Mouse (Mus musculus): ENCODE data around the gene Nae1.

- TF ChIP-seq CTCF (conservative IDR thresholded peaks at IDR 0.05; ENCODE audit: low read length) (no peak), NANOG (IDR thresholded peaks at IDR 0.05; ENCODE audit: borderline replicate concordance, low read length) (no peak)
Measured at GRCm38 (mm10) chr8:104540710-104541514, 6.5 kb upstream of the Nae1 start.

Data from E14TG2a.4 (cell line).